In the genomic region with DNA sequence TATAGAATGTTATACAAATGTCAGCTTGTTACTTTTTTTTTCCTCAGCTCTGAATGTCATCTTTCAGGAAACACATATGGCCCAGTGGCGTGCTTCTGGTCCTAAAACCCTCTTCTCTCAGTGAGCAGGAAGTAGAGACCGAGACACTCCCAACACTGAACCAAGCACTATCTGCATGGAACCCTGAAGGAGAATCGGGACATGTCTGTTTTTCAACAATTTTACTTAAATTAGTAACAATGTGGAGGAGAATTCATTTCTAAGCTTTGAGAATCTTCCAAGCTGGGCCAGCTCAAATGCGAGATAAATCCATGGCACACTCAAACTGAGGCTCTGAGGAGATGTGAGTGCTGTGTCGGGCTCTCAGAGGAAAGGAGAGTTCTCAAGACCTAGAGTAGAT, we compare ENCODE assay signal across 16 mouse cellular contexts. TPM values are rescaled to one million over a fixed set of nuclear protein-coding genes. Genes with fewer than 3 reads are reported as not detected.
A peak's percentile ranks its signal among the peaks of the same experiment; 100 is the strongest.
DNase-seq lines count a peak whose midpoint lies in the region; ATAC-seq and TF ChIP-seq lines count a peak whose summit lies in the region.
"Had no signal": no experiment of that assay in that cellular context is flagged by ENCODE, and none has a peak within 500 bp of the region (broad histone marks: within the 10 kb centered on the region; RNA-seq: fewer than 3 reads in every experiment).

No protein-coding gene starts in this region.

- H3K27ac ChIP-seq in heart, embryonic 13.5 days (replicated peaks), result 0 out of 2 replicates have a peak overlapping the region, but pooled peaks have one; percentile 24
- peak overlapping the region; percentile 88 for H3K27ac ChIP-seq in layer of hippocampus, adult 2 months
- H3K27ac ChIP-seq in cortical plate, adult 2 months (ENCODE audit: insufficient read depth, low read length), result peak overlapping the region; percentile 49
- H3K27ac ChIP-seq: embryonic facial prominence, embryonic 13.5 days; hindbrain, embryonic 12.5 days had no signal

- no peaks in the 10 kb centered on the region for H3K9me3 ChIP-seq in heart, embryonic 13.5 days
- H3K9me3 ChIP-seq: embryonic facial prominence, embryonic 13.5 days; forebrain, embryonic 15.5 days; hindbrain, embryonic 12.5 days had no signal

- no peak for DNase-seq in heart, adult 11 months
- DNase-seq in layer of hippocampus, adult 2 months (ENCODE audit: low spot score in 2 of 2), result no peak
- DNase-seq in layer of hippocampus, adult 11-12 months (ENCODE audit: low spot score), result no peak
- peak; percentile 51 for DNase-seq in brain, adult 2 months (ENCODE audit: low read depth, low spot score)
- DNase-seq in embryo, embryonic 10.5 days (ENCODE audit: low spot score), result no peak
- no peak for DNase-seq in gastrocnemius, adult 18-20 months (ENCODE audit: low spot score)
- DNase-seq: cerebellum, postnatal 10 days; gastrocnemius, postnatal 10 days had no signal

- ATAC-seq in heart, embryonic 13.5 days (ENCODE audit: extremely low read depth, insufficient number of reproducible peaks, low FRiP score, low TSS enrichment), result no peak
- ATAC-seq: hindbrain, embryonic 16.5 days; inflammation-experienced regulatory T-cells, adult 6 months; intestine, postnatal 0 days had no signal

- H3K4me1 ChIP-seq in heart, embryonic 13.5 days, result peaks cover 26% of the 10 kb centered on the region
- peaks cover 8% of the 10 kb centered on the region for H3K4me1 ChIP-seq in cortical plate, adult 2 months (ENCODE audit: control insufficient read depth, insufficient read depth, low read length)
- H3K4me1 ChIP-seq: forebrain, embryonic 15.5 days had no signal

- no peak overlapping the region for H3K4me3 ChIP-seq in heart, embryonic 13.5 days
- no peak overlapping the region for H3K4me3 ChIP-seq in layer of hippocampus, adult 2 months
- no peak overlapping the region for H3K4me3 ChIP-seq in cortical plate, adult 2 months (ENCODE audit: insufficient read depth, low read length)
- H3K4me3 ChIP-seq: embryonic facial prominence, embryonic 13.5 days; forebrain, embryonic 15.5 days; hindbrain, embryonic 12.5 days had no signal

- H3K9ac ChIP-seq in heart, embryonic 13.5 days, result no peak overlapping the region
- H3K9ac ChIP-seq: embryonic facial prominence, embryonic 13.5 days; forebrain, embryonic 15.5 days; hindbrain, embryonic 12.5 days had no signal

- no peaks in the 10 kb centered on the region for H3K36me3 ChIP-seq in heart, embryonic 13.5 days
- H3K36me3 ChIP-seq: embryonic facial prominence, embryonic 13.5 days; forebrain, embryonic 15.5 days; hindbrain, embryonic 12.5 days had no signal

- H3K4me2 ChIP-seq in heart, embryonic 13.5 days, result no peak overlapping the region
- H3K4me2 ChIP-seq: embryonic facial prominence, embryonic 13.5 days; forebrain, embryonic 15.5 days; hindbrain, embryonic 12.5 days had no signal

- no peak for TF ChIP-seq POLR2A in cortical plate, adult 2 months (IDR thresholded peaks at IDR 0.05; ENCODE audit: extremely low read depth, insufficient read depth, low read length)

- 51% methylated on average over 5 of the region's 5 CpGs for WGBS in heart, embryonic 13.5 days

- TF ChIP-seq CTCF in layer of hippocampus, adult 2 months (conservative IDR thresholded peaks at IDR 0.05), result no peak
- no peak for TF ChIP-seq CTCF in cortical plate, adult 2 months (IDR thresholded peaks at IDR 0.05; ENCODE audit: extremely low read depth, insufficient read depth, low read length)

- H3K27me3 ChIP-seq in heart, embryonic 13.5 days (replicated peaks), result no peaks in the 10 kb centered on the region
- H3K27me3 ChIP-seq: embryonic facial prominence, embryonic 13.5 days; forebrain, embryonic 15.5 days; hindbrain, embryonic 12.5 days had no signal

RNA-seq across cellular contexts. Expression of a gene that starts 51.0 kb away (rescaled TPM):
- 69.4 and 84.7 TPM in 2 replicates for polyA plus RNA-seq in heart, embryonic 13.5 days (2015; fragmentation: Nextera tagmentation; extraction: Ambion mirVana)
- 10 to 100 TPM; 83.1 to 94.7 TPM for total RNA-seq in layer of hippocampus, adult 2 months (2021)
- 79.6 and 87.3 TPM in 2 replicates for polyA plus RNA-seq in cortical plate, adult 2 months (2012; rRNA removed)
- total RNA-seq in gastrocnemius, adult 18-20 months (2021), result 100 to 1,000 TPM; 198 to 200 TPM

Comparison
In these comparisons a context has a peak if more than half of its experiments do, and no peak if none do; other contexts are left out.
1. H3K27ac ChIP-seq: peak in every context shown above with its lines; median percentile 88 in layer of hippocampus, adult 2 months; 49 in cortical plate, adult 2 months; 24 in heart, embryonic 13.5 days.